Mouse (Mus musculus) testis, adult 2 months (tissue): ENCODE results near the gene Micu1.

Experiments used
- CTCF ChIP-seq: fragments of 200-500 bp; IDR thresholded peaks from 2 replicates; pipeline ENCODE4 v1.5.1; 2012; ENCODE audit warnings: low read depth, mild to moderate bottlenecking, inconsistent platforms, low read length, moderate library complexity; ENCODE audit not compliant: control insufficient read depth, insufficient read depth, insufficient replicate concordance
- POLR2A ChIP-seq: fragments of 200-500 bp; IDR thresholded peaks from 2 replicates; pipeline ENCODE4 v1.6.1; 2012; ENCODE audit warnings: low read depth, mild to moderate bottlenecking, inconsistent platforms, low read length, moderate library complexity; ENCODE audit not compliant: control insufficient read depth

DNA sequence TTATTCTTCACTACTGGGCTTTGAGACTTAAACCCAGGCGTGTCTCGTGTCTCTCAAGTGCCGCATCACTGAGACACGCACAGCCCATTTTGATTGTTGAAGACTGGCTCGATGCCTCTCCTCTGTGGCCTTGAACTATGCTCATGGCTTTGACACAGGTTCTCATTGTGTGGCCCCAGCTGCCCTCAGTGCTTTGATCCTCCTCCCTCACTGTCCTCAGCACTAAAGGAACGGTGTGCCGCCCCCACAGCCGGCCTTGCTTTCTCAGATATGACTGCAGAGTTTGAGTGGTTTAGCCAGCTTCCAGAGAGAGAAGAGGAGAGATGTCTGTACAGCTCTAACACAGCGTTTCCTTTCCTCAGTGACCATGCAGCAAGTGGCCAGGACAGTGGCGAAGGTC, 158.9 kb downstream of the Micu1 start:
- TF ChIP-seq CTCF: no peak
- no peak; the same call in 1 of the 2 replicates for TF ChIP-seq POLR2A
